Mouse (Mus musculus) colon, adult 2 months (tissue): Measurements from ENCODE around the gene Ghrh. TPM values are rescaled to one million over a fixed set of nuclear protein-coding genes. Genes with fewer than 3 reads are reported as not detected.

Source experiments
- polyA plus RNA-seq: library from polyadenylated mRNA; depleted of rRNA; stranded (reverse); fragments of >200 nt; gene quantifications from 2 replicates; pipeline ENCODE4 v1.2.3, GENCODE M21; 2012; rRNA removed

Gene Ghrh
- polyA plus RNA-seq = not detected in 2 replicates

DNA sequence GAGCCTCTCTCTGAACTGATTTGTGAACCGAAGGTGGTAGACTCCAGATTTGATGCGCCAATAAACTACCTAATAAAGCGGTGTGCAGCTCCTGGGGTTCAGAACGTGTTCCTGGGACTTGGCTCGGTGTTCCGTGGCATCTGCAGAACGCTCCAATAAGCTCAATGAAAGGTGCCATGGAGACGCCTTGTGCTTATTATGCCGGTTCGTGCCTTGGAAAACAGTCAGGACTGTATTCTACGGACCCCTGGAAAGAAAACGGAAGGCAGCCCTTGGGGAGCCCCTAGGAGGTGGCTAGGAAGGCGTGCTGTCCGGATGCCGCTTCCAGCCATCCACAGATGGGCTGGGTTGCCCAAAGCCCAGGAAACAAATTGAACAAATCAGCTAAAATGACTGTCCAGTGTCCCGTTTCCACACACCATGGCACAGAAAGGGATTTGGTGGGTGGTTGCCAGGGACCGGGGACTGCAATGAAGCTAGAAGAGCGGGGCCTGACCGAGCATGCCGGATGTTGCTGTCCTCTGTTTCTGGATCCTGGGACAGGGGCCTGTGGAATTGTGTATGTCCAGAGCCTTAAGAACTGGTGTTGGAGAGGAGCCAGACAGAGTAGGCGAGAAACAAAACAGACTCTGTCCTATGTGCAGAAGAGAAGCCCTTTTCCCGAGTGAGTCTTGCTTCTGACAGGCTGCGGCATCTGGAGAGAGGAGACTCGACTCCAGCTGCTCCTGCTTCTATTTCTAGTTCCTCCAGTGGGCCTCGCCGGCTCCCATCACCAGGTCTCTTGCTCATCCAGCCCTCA lies at the start of gene Ghrh:
Gene Ghrh (minus strand): TSS at position 146 of the 799 bp plus-strand sequence.

DNA sequence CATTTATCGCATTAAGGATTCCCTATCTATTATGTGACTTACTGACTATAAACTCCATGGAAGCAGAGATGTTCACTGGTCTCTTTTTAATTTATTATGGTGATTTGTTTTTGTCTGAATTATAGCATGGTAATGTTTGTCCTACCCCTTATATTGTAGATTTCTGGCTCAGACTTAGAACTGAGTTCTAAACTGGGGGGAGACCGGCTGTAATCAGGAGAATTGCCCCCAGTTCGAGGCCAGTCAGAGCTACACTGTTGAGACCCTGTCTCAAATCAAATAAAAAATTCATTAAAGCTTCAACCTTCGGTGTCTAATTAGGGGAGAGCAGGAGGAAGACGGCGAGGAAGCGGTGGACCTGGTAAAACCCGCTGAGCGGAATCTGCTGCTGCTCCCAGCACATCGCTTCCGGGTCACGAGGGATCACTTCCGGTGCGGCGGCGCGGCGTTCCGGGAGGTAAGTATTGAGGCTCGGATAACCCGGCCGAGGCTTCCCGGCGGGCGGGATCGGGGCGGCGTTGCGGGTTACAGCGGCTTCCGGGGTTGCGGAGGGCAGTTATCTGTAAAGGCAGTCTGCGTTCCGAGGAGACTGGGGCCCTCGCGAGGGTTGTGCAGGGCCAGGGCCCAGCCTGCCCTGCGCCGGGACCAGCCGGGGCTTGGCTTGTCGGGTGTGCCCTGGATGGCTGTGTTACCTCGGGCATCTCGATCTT lies 20.0 kb upstream of the Ghrh start, which contains the start of gene Manbal:
Gene Manbal (plus strand): TSS at position 411 of the 710 bp plus-strand sequence.

Other genes starting within 250 kb of the Ghrh start
- 32.8 and 33.3 TPM in 2 replicates for gene Samhd1, start 212.2 kb downstream of the Ghrh start, polyA plus RNA-seq
- 6.4 and 7.1 TPM in 2 replicates for gene Rbl1, start 143.0 kb downstream of the Ghrh start, polyA plus RNA-seq
- gene Rpn2, start 68.5 kb downstream of the Ghrh start, polyA plus RNA-seq = 230 and 238 TPM in 2 replicates
- 0.12 and 0.16 TPM in 2 replicates for gene Mroh8, start 68.0 kb downstream of the Ghrh start, polyA plus RNA-seq
- 81.6 and 83.3 TPM in 2 replicates for gene Manbal, start 20.1 kb upstream of the Ghrh start, polyA plus RNA-seq
- 119 and 148 TPM in 2 replicates for gene Src, start 70.9 kb upstream of the Ghrh start, polyA plus RNA-seq
- 28.2 and 31.8 TPM in 2 replicates for gene Nnat, start 212.6 kb upstream of the Ghrh start, polyA plus RNA-seq
- 43.6 and 50.8 TPM in 2 replicates for gene Blcap, start 223.8 kb upstream of the Ghrh start, polyA plus RNA-seq